14 mouse cellular contexts compared by ENCODE assay signal in the genomic region with DNA sequence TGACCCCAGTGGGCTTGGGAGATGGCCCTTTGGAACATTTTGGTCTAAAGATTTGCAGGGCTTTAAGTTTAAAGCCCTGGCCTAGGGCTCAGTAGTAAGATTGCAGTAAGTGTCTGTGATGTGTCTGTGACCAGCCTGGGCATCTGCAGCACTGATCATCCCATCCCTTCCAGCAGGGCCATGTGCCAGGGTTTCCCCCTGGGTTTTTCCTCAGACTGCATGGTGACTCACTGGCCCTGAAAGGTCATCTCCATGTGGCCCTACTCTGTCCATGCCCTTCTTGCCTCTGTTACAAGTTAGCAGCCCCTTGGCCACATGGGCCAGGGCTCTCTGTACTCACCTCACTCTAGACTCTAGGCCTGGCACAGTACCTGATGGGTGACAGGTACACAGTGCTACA. TPM values are rescaled to one million over a fixed set of nuclear protein-coding genes. Genes with fewer than 3 reads are reported as not detected.
DNase-seq lines count a peak whose midpoint lies in the region; ATAC-seq lines count a peak whose summit lies in the region.
"Had no signal": no experiment of that assay in that cellular context is flagged by ENCODE, and none has a peak within 500 bp of the region (broad histone marks: within the 10 kb centered on the region; RNA-seq: fewer than 3 reads in every experiment).

No protein-coding gene starts in this region.

- no peak for ATAC-seq in activated CD4-positive, CD25-positive, alpha-beta regulatory T cell, adult 4 months
- ATAC-seq: forebrain, embryonic 13.5 days; hindbrain, postnatal 0 days had no signal

- intact Hi-C loops in left cerebral cortex, postnatal 36 days (cut with DNase I) = no loop called here

- peak; percentile 76 for DNase-seq in adrenal gland, adult 2 months
- DNase-seq in adrenal gland, adult 18-20 months (ENCODE audit: low spot score in 2 of 2) = no peak
- peak; percentile 24 for DNase-seq in 3T3-L1 (ENCODE audit: low read depth, low spot score)
- DNase-seq in MN1 (ENCODE audit: low spot score) = peak; percentile 50
- DNase-seq in adrenal gland, postnatal 36 days = peak; percentile 62 to 67
- no peak for DNase-seq in left cerebral cortex, postnatal 36 days (ENCODE audit: low spot score in 2 of 2)
- DNase-seq: cerebellum, adult 2 months; cerebellum, postnatal 10 days; heart, adult 18-20 months; heart, postnatal 14 days; kidney, adult 18-20 months had no signal

RNA-seq across cellular contexts. Expression of gene Cpne2, which starts 31.6 kb away (rescaled TPM):
- 10 to 100 TPM; 17.2 to 26.0 TPM for total RNA-seq in adrenal gland, adult 2 months (2021)
- polyA plus RNA-seq in adrenal gland, adult 2 months (2012; rRNA removed) = 82.7 and 87.2 TPM in 2 replicates
- total RNA-seq in adrenal gland, adult 18-20 months (2021) = 10 to 100 TPM; 14.7 to 18.5 TPM
- total RNA-seq in adrenal gland, postnatal 36 days (2021) = 10 to 100 TPM; 12.9 to 18.3 TPM
- 1 to 10 TPM in 1 of 2 experiments, under 1 TPM in 1; 0.79 to 1.7 TPM for polyA plus RNA-seq in activated CD4-positive, CD25-positive, alpha-beta regulatory T cell, adult 4 months (2017; shearing (Covaris generic))
- 10 to 100 TPM; 18.0 to 24.7 TPM for total RNA-seq in left cerebral cortex, postnatal 36 days (2021)

RNA-seq across cellular contexts. Expression of gene Rspry1, which starts 37.3 kb away (rescaled TPM):
- total RNA-seq in adrenal gland, adult 2 months (2021) = 10 to 100 TPM; 18.6 to 25.3 TPM
- polyA plus RNA-seq in adrenal gland, adult 2 months (2012; rRNA removed) = 3.7 and 4.0 TPM in 2 replicates
- total RNA-seq in adrenal gland, adult 18-20 months (2021) = 10 to 100 TPM; 23.3 to 25.3 TPM
- 10 to 100 TPM; 22.3 to 22.5 TPM for total RNA-seq in adrenal gland, postnatal 36 days (2021)
- 10 to 100 TPM; 26.4 to 26.8 TPM for polyA plus RNA-seq in activated CD4-positive, CD25-positive, alpha-beta regulatory T cell, adult 4 months (2017; shearing (Covaris generic))
- total RNA-seq in left cerebral cortex, postnatal 36 days (2021) = 10 to 100 TPM; 24.8 to 30.0 TPM

RNA-seq across cellular contexts. Expression of gene Fam192a, which starts 37.4 kb away (rescaled TPM):
- 10 to 100 TPM; 37.2 to 48.4 TPM for total RNA-seq in adrenal gland, adult 2 months (2021)
- polyA plus RNA-seq in adrenal gland, adult 2 months (2012; rRNA removed) = 20.5 and 31.9 TPM in 2 replicates
- total RNA-seq in adrenal gland, adult 18-20 months (2021) = 10 to 100 TPM; 38.0 to 39.3 TPM
- total RNA-seq in adrenal gland, postnatal 36 days (2021) = 10 to 100 TPM; 32.0 to 33.2 TPM
- polyA plus RNA-seq in activated CD4-positive, CD25-positive, alpha-beta regulatory T cell, adult 4 months (2017; shearing (Covaris generic)) = 10 to 100 TPM; 49.0 to 65.0 TPM
- total RNA-seq in left cerebral cortex, postnatal 36 days (2021) = 10 to 100 TPM; 45.3 to 45.6 TPM

Comparison
In these comparisons a context has a peak if more than half of its experiments do, and no peak if none do; other contexts are left out.
1. DNase-seq: peak in adrenal gland, adult 2 months (single experiment), 3T3-L1 (single experiment), MN1 (single experiment) and adrenal gland, postnatal 36 days (2 of 2); none in adrenal gland, adult 18-20 months (0 of 2) and left cerebral cortex, postnatal 36 days (0 of 2).